Mouse (Mus musculus) midbrain, embryonic 10.5 days (tissue): ENCODE data around the gene Hist1h2ag. TPM values are rescaled to one million over a fixed set of nuclear protein-coding genes. Genes with fewer than 3 reads are reported as not detected.

Experiments used
- DNase-seq: peaks from one replicate; pipeline ENCODE4 v3.0.0-alpha.2; 2017; ENCODE audit warnings: low spot score
- H3K27ac ChIP-seq: fragments of 300-500 bp; sonication (generic); replicated peaks from 2 replicates; pipeline ENCODE4 v1.5.1; 2016; ENCODE audit warnings: mild to moderate bottlenecking
- H3K27me3 ChIP-seq: fragments of 300-500 bp; sonication (generic); 2 replicates; pipeline ENCODE4 v1.6.1; 2016; ENCODE audit warnings: low read depth, mild to moderate bottlenecking; ENCODE audit not compliant: poor library complexity, severe bottlenecking
- H3K36me3 ChIP-seq: fragments of 300-500 bp; sonication (generic); 2 replicates; pipeline ENCODE4 v1.6.1; 2016; ENCODE audit warnings: mild to moderate bottlenecking, moderate library complexity
- H3K4me1 ChIP-seq: fragments of 300-500 bp; sonication (generic); 2 replicates; pipeline ENCODE4 v1.6.1; 2016
- H3K4me3 ChIP-seq: fragments of 300-500 bp; sonication (generic); 2 replicates; pipeline ENCODE4 v1.5.1; 2016; ENCODE audit warnings: mild to moderate bottlenecking, moderate library complexity
- H3K9me3 ChIP-seq: fragments of 300-500 bp; sonication (generic); replicated peaks from 2 replicates; pipeline ENCODE4 v1.6.1; 2016; ENCODE audit warnings: mild to moderate bottlenecking
- WGBS: fragments of 180-500 bp; shearing (Covaris S2); methylation state at CpG from one replicate; pipeline ENCODE4 v1.1.7; 2016; 5-methylcytosine and 5-hydroxymethylcytosine counted together
- microRNA-seq: library from miRNA; unstranded; fragments of <30 nt; microRNA quantifications from one replicate; pipeline ENCODE4, GENCODE M21; 2017
- polyA plus RNA-seq: library from polyadenylated mRNA; unstranded; fragments of >200 nt; fragmentation: Nextera tagmentation; extraction: Ambion mirVana; gene quantifications from 2 replicates; pipeline ENCODE4 v1.2.1, GENCODE M21; 2016

Hist1h2ag gene
- polyA plus RNA-seq, 1 experiment from 2014 or later = 64.8 TPM

- 18% methylated on average over 3 of the region's 3 CpGs for WGBS
- peak; percentile 12 for DNase-seq
Observed at GRCm38 (mm10) chr13:21998412-21998811, 44.3 kb downstream of the Hist1h2ag start.

GRCm38 (mm10) chr13:21997821-21998220 is 44.9 kb downstream of the Hist1h2ag start:
- 4% methylated on average over 4 of the region's 4 CpGs for WGBS
- DNase-seq = no peak
- H3K9me3 ChIP-seq = no peaks in the 10 kb centered on the region
- no peaks in the 10 kb centered on the region for H3K36me3 ChIP-seq
- peaks cover 35% of the 10 kb centered on the region for H3K4me1 ChIP-seq
- no peak overlapping the region for H3K27ac ChIP-seq
- H3K4me3 ChIP-seq = peak overlapping the region; percentile 55
- H3K27me3 ChIP-seq = peaks cover 95% of the 10 kb centered on the region

More at GRCm38 (mm10) chr13:21998412-21998811, 44.3 kb downstream of the Hist1h2ag start:
- H3K9me3 ChIP-seq = no peaks in the 10 kb centered on the region
- H3K4me3 ChIP-seq = no peak overlapping the region
- H3K27me3 ChIP-seq = peaks cover 96% of the 10 kb centered on the region
- H3K36me3 ChIP-seq = no peaks in the 10 kb centered on the region
- peaks cover 35% of the 10 kb centered on the region for H3K4me1 ChIP-seq
- no peak overlapping the region for H3K27ac ChIP-seq

GRCm38 (mm10) chr13:21997201-21997820 is 45.4 kb downstream of the Hist1h2ag start:
- H3K4me1 ChIP-seq = peaks cover 35% of the 10 kb centered on the region
- peak overlapping the region; percentile 55 for H3K4me3 ChIP-seq
- WGBS = under 1% methylated on average over 21 of the region's 21 CpGs
- H3K36me3 ChIP-seq = no peaks in the 10 kb centered on the region
- H3K27ac ChIP-seq = no peak overlapping the region
- no peaks in the 10 kb centered on the region for H3K9me3 ChIP-seq
- peak; percentile 30 for DNase-seq
- peaks cover 93% of the 10 kb centered on the region for H3K27me3 ChIP-seq

- Histone ChIP-seq H3K27me3 (peaks cover 90% of the 10 kb centered on the region), H3K9me3 (no peaks in the 10 kb centered on the region), H3K4me1 (peaks cover 35% of the 10 kb centered on the region), H3K4me3 (peak overlapping the region; percentile 55), H3K36me3 (no peaks in the 10 kb centered on the region), H3K27ac (no peak overlapping the region)
- WGBS = under 1% methylated on average over 13 of the region's 13 CpGs
- no peak for DNase-seq
Observed at GRCm38 (mm10) chr13:21996840-21997185, 45.9 kb downstream of the Hist1h2ag start.

- Histone ChIP-seq H3K27me3 (peaks cover 90% of the 10 kb centered on the region), H3K36me3 (no peaks in the 10 kb centered on the region), H3K4me3 (peak overlapping the region; percentile 55), H3K9me3 (no peaks in the 10 kb centered on the region), H3K27ac (no peak overlapping the region), H3K4me1 (peaks cover 35% of the 10 kb centered on the region)
- 4% methylated on average over 12 of the region's 12 CpGs for WGBS
- DNase-seq = peak; percentile 82
Observed at GRCm38 (mm10) chr13:21996101-21996839, 46.5 kb downstream of the Hist1h2ag start.

GRCm38 (mm10) chr13:21995331-21995914 is 47.3 kb downstream of the Hist1h2ag start:
- Histone ChIP-seq H3K27me3 (peaks cover 88% of the 10 kb centered on the region), H3K27ac (no peak overlapping the region), H3K36me3 (no peaks in the 10 kb centered on the region), H3K4me1 (peaks cover 35% of the 10 kb centered on the region), H3K9me3 (no peaks in the 10 kb centered on the region), H3K4me3 (peak overlapping the region; percentile 55)
- DNase-seq = peak; percentile 70
- WGBS = 1% methylated on average over 21 of the region's 21 CpGs

- H3K9me3 ChIP-seq = no peaks in the 10 kb centered on the region
- H3K27ac ChIP-seq = no peak overlapping the region
- H3K4me1 ChIP-seq = peaks cover 35% of the 10 kb centered on the region
- H3K36me3 ChIP-seq = no peaks in the 10 kb centered on the region
- H3K4me3 ChIP-seq = peak overlapping the region; percentile 55
- peaks cover 86% of the 10 kb centered on the region for H3K27me3 ChIP-seq
- no peak for DNase-seq
- WGBS = 3% methylated on average over 8 of the region's 8 CpGs
Observed at GRCm38 (mm10) chr13:21994896-21995295, 47.8 kb downstream of the Hist1h2ag start.

GRCm38 (mm10) chr13:21993957-21994738 is 48.6 kb downstream of the Hist1h2ag start:
- H3K4me1 ChIP-seq = peaks cover 35% of the 10 kb centered on the region
- H3K4me3 ChIP-seq = peak overlapping the region; percentile 55
- DNase-seq = peak; percentile 76
- peaks cover 78% of the 10 kb centered on the region for H3K27me3 ChIP-seq
- WGBS = 0% methylated on average over 22 of the region's 22 CpGs
- H3K27ac ChIP-seq = no peak overlapping the region
- H3K36me3 ChIP-seq = no peaks in the 10 kb centered on the region
- no peaks in the 10 kb centered on the region for H3K9me3 ChIP-seq

- Histone ChIP-seq H3K4me3 (no peak overlapping the region), H3K9me3 (no peaks in the 10 kb centered on the region), H3K36me3 (no peaks in the 10 kb centered on the region), H3K4me1 (peaks cover 32% of the 10 kb centered on the region), H3K27ac (no peak overlapping the region), H3K27me3 (peaks cover 72% of the 10 kb centered on the region)
- DNase-seq = no peak
- WGBS = 81% methylated on average over 5 of the region's 5 CpGs
Observed at GRCm38 (mm10) chr13:21992550-21992949, 50.2 kb downstream of the Hist1h2ag start.

Small RNAs within 50 kb of the gene (microRNA-seq; reads per million reads assigned to microRNA genes)
- gene Gm26300 (not detected), gene Gm44390 (not detected), gene Gm44486 (not detected)

Other genes with a start within 250 kb of the Hist1h2ag start
- 15.4 and 17.4 TPM in 2 replicates for gene Hist1h2bq, start 232.7 kb downstream of the Hist1h2ag start, polyA plus RNA-seq
- gene Hist1h2ao, start 232.5 kb downstream of the Hist1h2ag start, polyA plus RNA-seq = 1.6 TPM in 1 of 2 replicates, not detected in the other
- not detected in 2 replicates for gene Hist1h4m, start 231.2 kb downstream of the Hist1h2ag start, polyA plus RNA-seq
- gene Hist1h4n, start 210.7 kb downstream of the Hist1h2ag start, polyA plus RNA-seq = 7.7 and 10.8 TPM in 2 replicates
- 5,863 and 6,710 TPM in 2 replicates for gene Hist1h2ap, start 209.4 kb downstream of the Hist1h2ag start, polyA plus RNA-seq
- 15.6 and 19.0 TPM in 2 replicates for gene Hist1h2br, start 209.2 kb downstream of the Hist1h2ag start, polyA plus RNA-seq
- 23.8 and 24.8 TPM in 2 replicates for gene Zfp184, start 97.8 kb downstream of the Hist1h2ag start, polyA plus RNA-seq
- 0.11 TPM in 1 of 2 replicates, not detected in the other for gene Pom121l2, start 61.8 kb downstream of the Hist1h2ag start, polyA plus RNA-seq
- gene Prss16, start 33.2 kb downstream of the Hist1h2ag start, polyA plus RNA-seq = not detected in 2 replicates
- 10.6 and 11.4 TPM in 2 replicates for gene Hist1h2ah, start 7.4 kb downstream of the Hist1h2ag start, polyA plus RNA-seq
- 9.4 and 9.7 TPM in 2 replicates for gene Hist1h2bk, start 7.1 kb downstream of the Hist1h2ag start, polyA plus RNA-seq
- gene Hist1h4i, start 1.6 kb downstream of the Hist1h2ag start, polyA plus RNA-seq = 51.3 and 52.5 TPM in 2 replicates
- 14.7 and 16.2 TPM in 2 replicates for gene Hist1h2bj, start 270 bp upstream of the Hist1h2ag start, polyA plus RNA-seq
- not detected in 2 replicates for gene Vmn1r188, start 41.5 kb upstream of the Hist1h2ag start, polyA plus RNA-seq
- not detected in 2 replicates for gene Vmn1r189, start 62.9 kb upstream of the Hist1h2ag start, polyA plus RNA-seq
- gene Vmn1r191, start 141.0 kb upstream of the Hist1h2ag start, polyA plus RNA-seq = not detected in 2 replicates
- gene Vmn1r192, start 148.2 kb upstream of the Hist1h2ag start, polyA plus RNA-seq = not detected in 2 replicates
- gene Vmn1r193, start 180.2 kb upstream of the Hist1h2ag start, polyA plus RNA-seq = not detected in 2 replicates
- gene Vmn1r194, start 201.3 kb upstream of the Hist1h2ag start, polyA plus RNA-seq = not detected in 2 replicates
- gene Vmn1r195, start 227.6 kb upstream of the Hist1h2ag start, polyA plus RNA-seq = not detected in 2 replicates
- not detected in 2 replicates for gene Vmn1r196, start 247.0 kb upstream of the Hist1h2ag start, polyA plus RNA-seq